Mouse (Mus musculus) lung, embryonic 16.5 days (tissue): ENCODE measurements around the gene Nrip2. TPM values are rescaled to one million over a fixed set of nuclear protein-coding genes. Genes with fewer than 3 reads are reported as not detected.
"Not testable (repeated sequence)": the region's sequence is repeated elsewhere in the genome, so short reads cannot be mapped to it uniquely, and the experiment has no call there.

ENCODE experiments used
- ATAC-seq: fragments of 200-750 bp; cut with Nextera tagmentation; 2 replicates; pipeline ENCODE4 v1.8.0; 2017; ENCODE audit warnings: low read depth, mild to moderate bottlenecking, moderate library complexity
- H3K27ac ChIP-seq: fragments of 300-500 bp; sonication (generic); 2 replicates; pipeline ENCODE4 v1.5.1; 2014; ENCODE audit warnings: mild to moderate bottlenecking, control low read depth, low read length
- H3K27me3 ChIP-seq: fragments of 300-500 bp; sonication (generic); 2 replicates; pipeline ENCODE4 v1.6.1; 2014; ENCODE audit warnings: low read depth, low read length, mixed read lengths; ENCODE audit not compliant: control insufficient read depth, insufficient read depth
- H3K36me3 ChIP-seq: fragments of 300-500 bp; sonication (generic); 2 replicates; pipeline ENCODE4 v1.6.1; 2014; ENCODE audit warnings: low read length; ENCODE audit not compliant: control insufficient read depth, insufficient read depth
- H3K4me1 ChIP-seq: fragments of 300-500 bp; sonication (generic); replicated peaks from 2 replicates; pipeline ENCODE4 v1.6.1; 2014; ENCODE audit warnings: low read length, mixed read lengths; ENCODE audit not compliant: control insufficient read depth, insufficient read depth
- H3K4me2 ChIP-seq: fragments of 300-500 bp; sonication (generic); 2 replicates; pipeline ENCODE4 v1.6.1; 2014; ENCODE audit warnings: low read depth, low read length, control low read depth
- H3K4me3 ChIP-seq: fragments of 300-500 bp; sonication (generic); 2 replicates; pipeline ENCODE4 v1.5.1; 2014; ENCODE audit warnings: mild to moderate bottlenecking, low read length, control low read depth
- H3K9ac ChIP-seq: fragments of 300-500 bp; sonication (generic); 2 replicates; pipeline ENCODE4 v1.6.1; 2014; ENCODE audit warnings: low read length, control low read depth
- H3K9me3 ChIP-seq: fragments of 300-500 bp; sonication (generic); 2 replicates; pipeline ENCODE4 v1.6.1; 2016; ENCODE audit warnings: low read length; ENCODE audit not compliant: control insufficient read depth
- WGBS: fragments of 180-500 bp; shearing (Covaris S2); extraction: QIAGEN DNeasy Blood & Tissue Kit; methylation state at CpG from one replicate; pipeline ENCODE4 v1.1.7; 2014; 5-methylcytosine and 5-hydroxymethylcytosine counted together
- polyA plus RNA-seq: library from polyadenylated mRNA; unstranded; fragments of >200 nt; fragmentation: Nextera tagmentation; extraction: Ambion mirVana; gene quantifications from 2 replicates; pipeline ENCODE4 v1.2.1, GENCODE M21; 2015

Gene Nrip2
- polyA plus RNA-seq, 1 experiment from 2014 or later, result 3.5 TPM

DNA sequence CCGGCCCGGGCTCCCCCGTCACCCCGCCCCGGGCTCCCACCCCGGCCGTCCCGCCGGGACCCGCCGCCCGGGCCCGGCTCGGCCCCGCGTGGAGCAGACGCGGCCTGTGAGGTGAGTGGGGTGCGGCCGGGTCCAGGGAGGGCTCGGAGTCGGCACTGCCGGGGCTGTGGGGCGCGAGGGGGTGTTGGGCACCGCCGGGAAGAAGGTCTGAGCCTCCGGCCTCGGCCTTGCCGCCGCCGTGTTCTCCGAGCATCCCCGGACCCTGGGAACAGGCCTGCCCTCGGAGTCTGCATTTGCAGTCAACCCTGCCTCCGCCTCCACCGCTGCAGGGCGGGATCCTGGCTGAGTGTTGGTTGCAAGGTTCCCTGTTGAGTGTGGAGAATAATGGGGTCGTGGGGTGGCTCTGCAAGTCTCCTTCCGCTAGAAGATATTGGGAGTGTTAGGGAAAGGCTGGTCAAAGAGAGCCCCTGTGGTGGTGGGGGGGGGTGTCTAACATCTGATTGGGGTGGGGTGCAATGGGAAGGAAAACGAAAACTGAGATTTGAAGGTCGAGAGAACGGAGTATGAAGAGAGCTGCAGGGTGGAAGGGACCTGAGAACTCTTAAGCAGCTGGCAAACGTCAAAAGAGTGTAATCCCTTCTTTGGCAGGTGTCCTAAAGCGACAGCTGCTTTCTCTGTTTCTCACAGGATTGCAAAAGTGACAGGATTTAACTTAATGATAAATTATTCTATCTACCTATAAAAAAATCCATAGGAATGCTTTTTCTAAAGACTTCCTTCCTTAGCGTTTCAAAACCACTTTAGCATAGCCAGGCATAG, 35.9 kb upstream of the Nrip2 start:
- Histone ChIP-seq H3K4me3 (peak overlapping the region; percentile 87), H3K4me2 (peak overlapping the region; percentile 78), H3K27me3 (no peaks in the 10 kb centered on the region), H3K4me1 (peaks cover 16% of the 10 kb centered on the region), H3K9ac (peak overlapping the region; percentile 89), H3K9me3 (no peaks in the 10 kb centered on the region), H3K27ac (peak overlapping the region; percentile 97), H3K36me3 (peaks cover 20% of the 10 kb centered on the region)
- peak; percentile 6 for ATAC-seq
- WGBS, result 2% methylated on average over 44 of the region's 46 CpGs

DNA sequence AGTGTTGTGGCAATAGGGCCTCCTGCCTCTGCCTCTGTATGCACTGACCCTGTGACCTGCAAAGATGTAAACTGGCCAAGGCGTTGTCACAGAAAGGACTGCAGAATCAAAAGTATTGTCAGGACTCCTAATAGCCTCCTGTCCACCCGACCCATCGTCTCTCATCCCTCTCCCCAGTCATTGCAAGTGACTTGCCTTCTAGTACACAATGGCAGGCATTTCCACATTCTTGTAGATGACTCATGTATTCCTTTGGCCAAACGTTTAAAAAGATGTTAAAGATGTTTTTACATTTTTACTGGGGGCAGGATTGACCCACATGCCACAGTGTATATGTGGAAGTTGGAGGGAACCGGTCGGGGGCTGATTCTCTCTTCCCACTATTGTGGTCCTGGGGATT, 34.4 kb upstream of the Nrip2 start:
- WGBS, result 65% methylated on average over 6 of the region's 6 CpGs
- Histone ChIP-seq H3K4me1 (peaks cover 16% of the 10 kb centered on the region), H3K36me3 (peaks cover 22% of the 10 kb centered on the region), H3K27ac (no peak overlapping the region), H3K4me3 (no peak overlapping the region), H3K4me2 (no peak overlapping the region), H3K27me3 (no peaks in the 10 kb centered on the region), H3K9ac (no peak overlapping the region), H3K9me3 (no peaks in the 10 kb centered on the region)
- no peak for ATAC-seq

DNA sequence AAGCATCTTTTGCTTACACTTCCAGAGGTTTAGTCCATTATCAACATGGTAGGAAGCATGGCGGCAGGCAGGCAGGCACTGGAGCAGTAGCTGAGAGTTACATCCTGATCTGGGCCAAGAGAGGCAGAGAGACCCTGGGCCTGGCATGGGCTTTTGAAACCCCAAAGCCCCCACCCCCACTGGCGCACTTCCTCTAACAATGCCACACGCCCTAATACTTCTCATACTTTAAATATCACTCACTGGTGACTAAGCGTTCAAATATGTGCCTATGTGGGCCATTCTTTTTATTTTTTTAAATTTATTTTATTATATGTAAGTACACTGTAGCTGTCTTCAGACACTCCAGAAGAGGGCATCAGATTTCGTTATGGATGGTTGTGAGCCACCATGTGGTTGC, 32.6 kb upstream of the Nrip2 start:
- 82% methylated on average over 5 of the region's 5 CpGs for WGBS
- Histone ChIP-seq H3K9ac (no peak overlapping the region), H3K27ac (no peak overlapping the region), H3K9me3 (no peaks in the 10 kb centered on the region), H3K4me2 (no peak overlapping the region), H3K4me1 (peaks cover 8% of the 10 kb centered on the region), H3K27me3 (no peaks in the 10 kb centered on the region), H3K36me3 (peaks cover 38% of the 10 kb centered on the region), H3K4me3 (no peak overlapping the region)
- no peak for ATAC-seq

DNA sequence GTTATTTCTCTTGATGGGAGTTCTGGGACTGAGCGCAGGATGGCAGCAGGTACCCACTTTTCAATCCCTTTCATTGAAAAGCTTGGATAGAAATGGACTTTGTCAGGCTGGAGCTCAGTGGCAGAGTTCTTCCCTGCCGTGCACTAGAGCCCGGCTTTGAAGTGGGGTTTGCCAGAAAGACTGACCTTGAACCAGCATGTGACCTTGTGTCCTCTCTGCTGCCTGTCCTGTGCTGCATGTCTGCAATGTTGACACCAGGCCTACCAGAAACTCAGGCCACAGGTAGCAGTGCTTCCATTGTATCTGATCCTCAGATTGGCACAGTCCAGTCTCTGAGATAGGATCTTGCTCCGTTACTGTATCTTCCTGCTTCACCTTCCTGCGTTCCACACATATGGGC, 29.1 kb upstream of the Nrip2 start:
- 88% methylated on average over 5 of the region's 5 CpGs for whole genome bisulfite sequencing
- Histone ChIP-seq H3K9ac (no peak overlapping the region), H3K9me3 (no peaks in the 10 kb centered on the region), H3K36me3 (peaks cover 71% of the 10 kb centered on the region), H3K27ac (no peak overlapping the region), H3K27me3 (no peaks in the 10 kb centered on the region), H3K4me2 (no peak overlapping the region), H3K4me3 (no peak overlapping the region), H3K4me1 (no peaks in the 10 kb centered on the region)
- no peak for ATAC-seq

DNA sequence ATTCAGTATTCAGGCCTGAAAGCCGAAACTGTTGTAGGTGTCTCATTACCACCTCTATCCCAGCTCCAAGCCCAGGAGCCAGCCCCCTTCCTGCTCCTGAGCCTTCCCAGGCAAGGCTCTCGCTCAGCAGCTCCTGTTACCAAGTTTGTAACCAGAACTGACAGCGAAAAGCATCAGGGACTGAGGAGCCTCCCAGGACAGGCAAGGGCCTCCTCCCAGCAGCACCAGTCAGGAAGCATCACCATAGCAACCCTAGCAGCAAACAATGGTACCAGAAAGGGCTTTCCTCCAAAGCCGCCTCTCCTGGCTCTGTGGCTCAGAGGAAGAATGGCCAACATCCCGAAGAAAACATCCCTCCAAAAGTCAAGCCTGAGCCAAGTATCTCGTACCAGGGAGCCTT, 23.9 kb upstream of the Nrip2 start, which contains the start of the genes Tex52 and Gm44596:
Tex52 (plus strand) TSS at position 265 of the 400 bp plus-strand sequence.
Gm44596 (plus strand) TSS at position 312 of the 400 bp plus-strand sequence.
- H3K27ac ChIP-seq, result no peak within 1 kb of the TSS
- 55% methylated on average over 6 of the region's 6 CpGs for WGBS
- H3K9ac ChIP-seq, result no peak within 1 kb of the TSS
- H3K36me3 ChIP-seq, result peaks cover 57% of the 10 kb centered on the region
- H3K4me2 ChIP-seq, result no peak within 1 kb of the TSS
- H3K9me3 ChIP-seq, result no peaks in the 10 kb centered on the region
- no peak within 1 kb of the TSS for H3K4me3 ChIP-seq
- H3K27me3 ChIP-seq, result no peaks in the 10 kb centered on the region
- peak; percentile 57 for ATAC-seq
- H3K4me1 ChIP-seq, result no peaks in the 10 kb centered on the region

DNA sequence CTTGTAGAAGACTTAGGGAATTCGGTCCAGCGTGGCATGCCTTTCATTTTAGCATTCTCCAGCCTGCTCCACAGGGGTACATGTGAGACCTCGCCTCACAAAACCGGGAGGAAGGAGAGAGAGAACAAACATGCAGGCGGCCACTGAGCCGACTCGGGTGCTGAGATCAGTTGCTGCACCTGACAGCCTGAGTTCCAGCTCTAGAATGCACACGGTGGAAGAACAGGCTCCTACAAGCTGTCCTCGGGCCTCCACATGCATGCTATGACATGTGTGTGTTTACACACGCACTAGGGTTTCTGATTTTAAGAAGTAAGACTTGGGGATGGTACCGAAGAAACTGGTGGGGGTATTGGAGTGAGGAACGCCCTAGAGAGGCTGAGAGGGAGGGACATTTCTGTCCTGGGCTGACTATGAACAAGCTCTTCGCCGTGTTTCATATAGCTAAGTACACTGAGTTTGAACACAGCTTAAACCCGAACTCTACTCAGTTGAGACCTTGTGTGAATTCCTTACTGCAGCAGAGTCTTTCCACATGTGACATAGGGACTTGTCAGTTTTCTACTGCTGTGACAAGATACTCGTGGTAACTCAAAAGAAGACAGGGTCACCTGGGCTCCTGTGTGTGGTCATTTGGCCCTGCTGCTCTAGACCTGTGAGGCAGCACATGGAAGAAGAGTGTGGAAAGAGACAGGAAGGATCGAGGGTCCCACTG, 22.6 kb upstream of the Nrip2 start:
- H3K36me3 ChIP-seq, result peaks cover 44% of the 10 kb centered on the region
- no peak overlapping the region for H3K27ac ChIP-seq
- no peak overlapping the region for H3K9ac ChIP-seq
- H3K4me3 ChIP-seq, result no peak overlapping the region
- WGBS, result 84% methylated on average over 17 of the region's 17 CpGs
- H3K4me2 ChIP-seq, result no peak overlapping the region
- ATAC-seq, result no peak
- no peaks in the 10 kb centered on the region for H3K27me3 ChIP-seq
- H3K9me3 ChIP-seq, result no peaks in the 10 kb centered on the region
- H3K4me1 ChIP-seq, result no peaks in the 10 kb centered on the region

DNA sequence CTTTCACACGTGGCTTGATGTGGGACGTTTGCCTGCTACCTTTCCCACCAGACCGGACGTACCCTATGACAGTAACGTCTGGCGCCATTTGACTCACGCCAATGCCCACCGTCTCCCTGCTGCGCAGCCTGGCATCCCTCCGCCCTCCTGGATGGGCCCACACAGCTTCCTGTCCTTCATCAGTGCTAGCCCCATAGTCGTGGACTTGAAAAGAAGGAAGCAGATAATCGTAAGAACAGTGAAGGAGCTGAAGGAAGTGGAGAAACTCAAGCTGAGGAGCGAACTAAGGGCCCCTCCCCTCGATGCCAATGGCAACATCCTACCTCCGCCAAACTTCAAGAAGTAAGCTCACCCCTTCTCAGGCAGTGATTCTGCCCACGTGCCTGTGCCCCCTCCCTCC, 19.5 kb upstream of the Nrip2 start:
- no peak overlapping the region for H3K4me2 ChIP-seq
- 81% methylated on average over 16 of the region's 16 CpGs for whole genome bisulfite sequencing

DNA sequence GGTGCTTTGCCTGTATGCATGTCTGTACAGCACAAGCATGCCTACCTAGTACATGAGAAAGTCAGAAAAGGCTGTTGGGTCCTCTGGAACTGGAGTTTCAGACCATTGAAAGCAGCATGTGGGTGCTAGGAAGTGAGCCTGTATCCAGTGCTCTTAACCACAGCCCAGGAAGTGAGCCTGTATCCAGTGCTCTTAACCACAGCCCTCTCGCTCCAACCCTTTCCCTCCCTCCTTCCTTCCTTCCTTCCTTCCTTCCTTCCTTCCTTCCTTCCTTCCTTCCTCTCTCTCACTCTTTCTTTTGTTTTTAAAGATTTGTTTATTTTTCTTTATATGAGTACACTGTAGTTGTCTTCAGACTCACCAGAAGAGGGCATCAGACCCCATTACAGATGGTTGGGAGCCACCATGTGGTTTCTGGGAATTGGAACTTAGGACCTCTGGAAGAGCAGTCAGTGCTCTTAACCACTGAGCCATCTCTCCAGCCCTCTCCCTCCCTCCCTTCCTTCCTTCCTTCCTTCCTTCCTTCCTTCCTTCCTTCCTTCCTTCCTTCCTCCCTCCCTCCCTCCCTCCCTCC, 18.4 kb upstream of the Nrip2 start:
- ATAC-seq, H3K4me1 ChIP-seq, H3K9ac ChIP-seq, H3K27ac ChIP-seq, H3K4me2 ChIP-seq, H3K9me3 ChIP-seq, H3K4me3 ChIP-seq, H3K27me3 ChIP-seq: not testable (repeated sequence)
- WGBS, result 48% methylated on average over 1 of the region's 1 CpGs
- peaks cover 10% of the 10 kb centered on the region for H3K36me3 ChIP-seq

More for the DNA sequence above, 19.5 kb upstream of the Nrip2 start:
- H3K27ac ChIP-seq, result no peak overlapping the region
- no peaks in the 10 kb centered on the region for H3K9me3 ChIP-seq
- H3K27me3 ChIP-seq, result no peaks in the 10 kb centered on the region
- peaks cover 16% of the 10 kb centered on the region for H3K36me3 ChIP-seq
- ATAC-seq, result no peak
- H3K4me1 ChIP-seq, result no peaks in the 10 kb centered on the region
- no peak overlapping the region for H3K4me3 ChIP-seq
- no peak overlapping the region for H3K9ac ChIP-seq

DNA sequence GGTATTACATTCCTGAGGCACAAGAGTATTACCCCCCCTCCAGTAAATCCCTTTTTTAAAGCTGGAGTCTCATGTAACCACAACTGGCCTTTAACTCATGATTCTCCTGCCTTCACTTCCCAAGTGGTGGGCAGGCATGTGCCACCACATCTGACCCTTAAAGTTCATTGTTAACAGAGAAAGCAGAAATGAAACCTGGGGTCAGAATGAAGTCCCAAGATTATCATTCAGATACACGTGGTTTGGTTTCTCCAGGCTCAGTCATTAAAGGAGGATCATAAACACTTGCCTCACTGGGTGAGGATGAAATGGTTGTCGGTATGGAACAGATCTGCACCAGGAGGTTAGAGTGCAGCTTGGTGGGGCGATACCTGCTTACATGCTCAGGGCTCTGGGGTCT, 17.8 kb upstream of the Nrip2 start:
- no peaks in the 10 kb centered on the region for H3K9me3 ChIP-seq
- H3K27ac ChIP-seq, result no peak overlapping the region
- H3K4me1 ChIP-seq, result no peaks in the 10 kb centered on the region
- H3K9ac ChIP-seq, result no peak overlapping the region
- H3K4me2 ChIP-seq, result no peak overlapping the region
- 57% methylated on average over 3 of the region's 3 CpGs for WGBS
- ATAC-seq, result no peak
- H3K36me3 ChIP-seq, result peaks cover 10% of the 10 kb centered on the region
- H3K27me3 ChIP-seq, result no peaks in the 10 kb centered on the region
- H3K4me3 ChIP-seq, result no peak overlapping the region
